Mouse (Mus musculus) regulatory T cell (primary cell): ENCODE data around the gene Hepacam.

Experiments used
- in situ Hi-C: fragments of 300-600 bp; cut with MboI, MseI; formaldehyde crosslinking; loops from one replicate; pipeline ENCODE4 v1.15.1; 2025; ENCODE audit warnings: high pct_unique_total_duplicates

Hepacam gene

DNA sequence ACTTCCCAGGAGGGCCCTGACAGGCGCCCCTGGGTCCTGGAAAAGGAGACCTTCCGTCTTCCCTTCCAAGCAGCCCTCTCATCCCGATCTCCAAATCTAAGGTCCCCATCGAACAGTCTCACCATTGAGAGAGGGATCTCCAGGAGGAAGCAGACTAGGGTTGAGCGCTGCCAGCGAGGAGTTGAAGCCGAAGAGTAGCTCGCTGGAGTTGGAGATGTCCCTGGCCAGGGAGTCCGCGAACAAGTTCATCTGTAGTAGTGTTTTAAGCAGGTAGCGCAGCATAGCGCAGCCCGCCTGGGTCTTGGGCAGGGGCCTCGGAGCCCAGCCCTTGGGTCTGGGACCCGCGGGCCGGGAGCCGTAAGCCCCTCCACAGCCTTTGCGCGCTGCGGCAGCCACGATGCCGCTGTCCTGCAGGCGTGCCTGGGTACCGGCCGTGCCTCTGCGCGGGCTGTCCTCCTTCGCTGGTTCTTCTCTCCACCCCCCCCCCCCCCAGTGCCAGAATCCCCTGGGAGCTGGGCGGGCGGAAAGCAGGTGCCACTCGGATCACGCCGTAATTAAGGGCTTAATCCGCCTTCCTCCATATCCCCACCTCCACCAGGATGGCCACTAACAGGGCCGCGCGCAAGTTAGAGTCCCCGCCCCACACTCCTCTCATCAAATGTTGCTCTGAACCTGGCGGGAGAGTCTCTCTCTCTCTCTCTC lies 65.7 kb downstream of the Hepacam start, which contains the start of gene Robo3:
Robo3 (minus strand) TSS at position 527 of the 702 bp plus-strand sequence.
- in situ Hi-C loops, result no loop called here

DNA sequence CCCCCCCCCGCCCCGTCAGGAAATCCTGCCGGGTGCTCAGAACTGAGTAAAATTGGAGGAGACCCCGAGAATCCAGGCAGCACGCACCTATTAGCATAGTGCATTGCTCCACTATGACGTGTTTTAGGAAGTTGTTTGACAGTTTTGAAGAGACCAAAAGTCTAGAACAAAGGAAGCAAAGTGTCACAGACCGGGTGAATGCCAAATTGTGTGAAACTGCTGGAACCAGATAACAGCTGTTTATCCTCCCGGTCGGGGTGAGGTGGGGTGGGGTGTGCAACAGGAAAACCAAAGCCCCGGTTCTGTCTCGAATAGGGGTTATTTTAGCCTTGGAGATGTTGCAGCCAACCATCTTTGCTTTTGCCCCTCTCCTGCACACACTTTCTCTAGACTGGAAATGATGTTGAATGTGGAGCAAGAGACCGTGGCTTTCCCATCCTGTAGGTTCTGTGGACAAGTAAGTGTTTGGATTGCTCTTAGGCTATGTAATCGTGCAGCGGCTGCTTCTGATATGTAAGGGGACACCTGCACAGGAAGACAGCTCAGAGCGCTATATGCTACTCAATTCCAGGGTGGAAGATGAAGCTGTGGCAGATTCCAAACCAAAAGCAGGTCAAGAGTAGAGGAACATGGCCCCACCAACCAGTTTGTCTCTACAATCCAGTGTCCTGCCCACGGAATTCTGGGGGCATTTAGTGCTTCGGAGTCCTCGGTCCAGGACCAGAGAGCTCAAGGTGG lies 66.8 kb downstream of the Hepacam start:
- in situ Hi-C loops, result no loop called here

DNA sequence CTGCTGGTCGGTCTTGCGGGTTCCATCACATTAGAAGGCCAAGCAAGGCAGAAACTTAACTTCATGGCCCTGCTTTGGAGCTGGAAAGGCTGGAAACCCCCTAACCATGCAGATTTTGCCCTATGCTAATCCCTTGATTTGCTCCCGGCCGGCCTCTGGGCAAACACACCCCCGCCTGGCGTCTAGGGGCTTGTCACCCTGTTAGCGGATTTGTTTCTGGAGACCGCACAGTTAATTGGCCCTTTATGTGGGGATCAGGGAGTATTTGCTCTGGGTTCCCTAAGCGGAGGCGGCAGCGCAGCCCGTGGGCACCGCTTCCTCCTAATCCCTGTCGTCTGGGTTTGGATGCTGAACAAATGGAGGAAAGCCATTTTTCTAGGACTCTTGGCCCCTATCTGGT lies 67.8 kb downstream of the Hepacam start:
- in situ Hi-C loops, result no loop called here

DNA sequence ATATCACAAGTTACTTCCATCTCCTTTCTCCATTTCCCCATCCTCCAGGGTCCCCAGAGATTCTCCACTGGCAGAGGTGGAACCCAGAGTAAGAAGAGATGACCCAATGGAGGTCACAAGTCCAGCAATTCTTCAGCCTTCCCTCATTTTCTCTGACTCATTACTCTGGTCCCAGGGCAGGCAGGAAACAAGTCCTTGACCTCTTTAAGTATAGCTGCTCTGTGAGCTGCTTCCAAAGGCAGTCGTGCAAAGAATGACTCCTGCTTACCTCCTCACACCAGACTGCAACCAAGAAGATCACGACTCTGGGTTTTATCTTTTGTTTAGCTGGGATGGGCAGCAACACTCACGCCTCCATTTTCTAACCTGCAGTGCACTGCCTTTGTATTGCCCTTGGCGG lies 68.5 kb downstream of the Hepacam start:
- in situ Hi-C loops, result no loop called here
